Mouse (Mus musculus) cerebellum, adult 8-10 months (tissue): ENCODE results near the gene Ankrd44.

ENCODE experiments used
- DNase-seq: peaks from one replicate; pipeline ENCODE4 v3.0.0; 2022

Ankrd44 gene

DNA sequence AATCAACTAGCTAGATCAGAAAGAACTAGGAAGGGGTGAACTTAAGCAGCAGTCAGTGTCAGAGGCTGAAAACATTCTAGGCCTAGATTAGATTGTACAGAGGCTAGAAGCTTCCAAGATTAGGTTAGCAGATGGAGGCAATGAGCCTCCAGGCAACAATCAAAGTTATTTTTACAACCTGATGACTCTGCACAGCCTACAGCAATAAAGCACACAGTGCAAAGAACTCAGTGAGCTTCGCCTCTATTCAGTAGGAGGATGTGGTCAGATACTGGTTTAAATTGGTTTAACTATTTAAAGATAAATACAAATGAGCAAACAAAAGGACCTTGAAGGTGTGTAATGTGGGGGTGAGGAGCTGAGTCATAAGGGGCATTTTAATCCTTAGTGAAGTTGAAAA, 325.9 kb downstream of the Ankrd44 start:
- no peak for DNase-seq

GRCm38 (mm10) chr1:54597594-54598217, 328.5 kb downstream of the Ankrd44 start:
- no peak for DNase-seq

DNA sequence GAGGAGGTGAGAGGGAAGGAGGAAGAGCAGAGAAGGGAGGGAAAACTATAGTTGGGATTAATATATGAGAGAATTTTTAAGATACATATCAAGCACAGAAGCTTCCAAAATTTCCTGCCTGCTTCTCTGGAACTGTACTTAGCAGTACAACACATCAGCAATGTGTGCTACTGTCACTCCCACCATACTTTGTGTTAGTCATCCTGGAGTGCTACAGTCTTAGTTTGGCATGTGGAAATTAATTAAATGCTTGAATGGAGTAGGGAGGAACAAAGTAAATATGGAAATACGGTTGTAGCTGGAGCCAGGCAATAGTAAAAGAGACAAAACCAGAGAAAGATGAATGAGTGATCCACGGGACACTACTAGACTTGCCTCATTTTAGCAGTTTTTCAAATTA, 330.0 kb downstream of the Ankrd44 start:
- DNase-seq, result no peak
